Mouse (Mus musculus) cerebellum, adult 2 months (tissue): Measurements from ENCODE around the gene Ifitm10.

ENCODE experiments used
- CTCF ChIP-seq: fragments of 200-500 bp; IDR thresholded peaks from 2 replicates; pipeline ENCODE4 v1.5.1; 2011; ENCODE audit warnings: low read depth, mild to moderate bottlenecking, control low read depth, low read length, moderate library complexity, borderline replicate concordance; ENCODE audit not compliant: insufficient read depth
- POLR2A ChIP-seq: fragments of 200-500 bp; IDR thresholded peaks from 2 replicates; pipeline ENCODE4 v1.6.1; 2011; ENCODE audit warnings: low read length, control low read depth, borderline replicate concordance; ENCODE audit not compliant: insufficient read depth

DNA sequence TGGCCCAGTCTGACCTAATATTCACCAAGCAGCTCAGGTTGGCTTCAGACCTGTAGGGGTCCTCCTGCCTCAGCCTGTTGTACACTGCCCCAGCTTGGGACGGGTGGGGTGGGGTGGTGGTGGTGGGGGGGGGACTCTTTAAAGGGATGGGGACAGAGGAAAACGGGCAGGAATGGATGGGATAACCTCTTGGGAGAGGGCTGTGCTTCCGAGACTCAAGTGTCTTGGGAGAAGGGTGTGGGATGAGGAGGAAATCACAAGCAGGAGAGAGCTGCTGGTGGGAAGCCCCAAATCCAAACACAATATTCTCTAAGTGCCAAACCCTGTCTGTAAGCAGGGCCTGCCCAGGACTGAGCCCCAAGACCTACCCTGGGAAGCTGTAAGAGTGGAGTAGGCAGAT lies 42.7 kb upstream of the Ifitm10 start:
- TF ChIP-seq CTCF (no peak), POLR2A (no peak)
